Mouse (Mus musculus) mammary gland, adult 2 months (tissue): ENCODE data around the gene 2610042L04Rik. TPM values are rescaled to one million over a fixed set of nuclear protein-coding genes. Genes with fewer than 3 reads are reported as not detected.

Experiments
- polyA plus RNA-seq: library from polyadenylated mRNA; depleted of rRNA; stranded (reverse); fragments of >200 nt; gene quantifications from 2 replicates; pipeline ENCODE4 v1.2.3, GENCODE M21; 2012; ENCODE audit warnings: low replicate concordance; rRNA removed

The 2610042L04Rik gene
- not detected in 2 replicates for polyA plus RNA-seq

GRCm38 (mm10) chr14:4334476-4335080, at the start of gene 2610042L04Rik:
Gene 2610042L04Rik (plus strand): TSS chr14:4334763.

GRCm38 (mm10) chr14:4316983-4317382, 17.6 kb upstream of the 2610042L04Rik start, which contains the start of gene Gm3149:
Gene Gm3149 (plus strand): TSS chr14:4317283.

GRCm38 (mm10) chr14:4397226-4397625, 62.7 kb downstream of the 2610042L04Rik start, which contains the start of gene Gm3159:
Gene Gm3159 (plus strand): TSS chr14:4397526.

Other genes starting within 250 kb of the 2610042L04Rik start
- gene Gm8108, start 224.2 kb upstream of the 2610042L04Rik start, polyA plus RNA-seq = 0.22 TPM in 1 of 2 replicates, not detected in the other
- not detected in 2 replicates for gene Gm3127, start 169.7 kb upstream of the 2610042L04Rik start, polyA plus RNA-seq
- gene Gm2974, start 152.2 kb upstream of the 2610042L04Rik start, polyA plus RNA-seq = not detected in 2 replicates
- gene Gm3138, start 85.1 kb upstream of the 2610042L04Rik start, polyA plus RNA-seq = not detected in 2 replicates
- gene Gm3149, start 17.5 kb upstream of the 2610042L04Rik start, polyA plus RNA-seq = not detected in 2 replicates
- not detected in 2 replicates for gene Gm3159, start 62.8 kb downstream of the 2610042L04Rik start, polyA plus RNA-seq
- 0.33 TPM in 1 of 2 replicates, not detected in the other for gene Gm3164, start 80.7 kb downstream of the 2610042L04Rik start, polyA plus RNA-seq
- gene Gm3173, start 96.2 kb downstream of the 2610042L04Rik start, polyA plus RNA-seq = not detected in 2 replicates
- not detected in 2 replicates for gene Gm3182, start 147.0 kb downstream of the 2610042L04Rik start, polyA plus RNA-seq
- gene Gm3047, start 220.6 kb downstream of the 2610042L04Rik start, polyA plus RNA-seq = not detected in 2 replicates